Mouse (Mus musculus): ENCODE results near the gene Syn3.

- no peak for TF ChIP-seq CTCF (IDR thresholded peaks at IDR 0.05; ENCODE audit: extremely low read depth, insufficient read length, insufficient replicate concordance, low read depth, low read length)
- TF ChIP-seq POLR2A (IDR thresholded peaks at IDR 0.05; ENCODE audit: low read depth, low read length) = no peak
Observed at GRCm38 (mm10) chr10:86491316-86492088, 7.2 kb downstream of the Syn3 start.

Measured in small intestine, adult 2 months (tissue).